Mouse (Mus musculus): Measurements from ENCODE around the gene Pepd.

Gene Pepd

GRCm38 (mm10) chr7:34930263-34930757 lies 18.1 kb downstream of the Pepd start:
- DNase-seq (ENCODE audit: low spot score in 2 of 2): peak in 1 of 2 experiments; percentile 21

- no peak for DNase-seq (ENCODE audit: low spot score in 2 of 2)
Observed at GRCm38 (mm10) chr7:34932631-34933030, 20.5 kb downstream of the Pepd start.

- no peak for DNase-seq (ENCODE audit: low spot score in 2 of 2)
Observed at GRCm38 (mm10) chr7:34933142-34933541, 21.0 kb downstream of the Pepd start.

- DNase-seq (ENCODE audit: low spot score in 2 of 2): no peak
Observed at GRCm38 (mm10) chr7:34936347-34936746, 24.2 kb downstream of the Pepd start.

- DNase-seq (ENCODE audit: low spot score in 2 of 2): no peak
Observed at GRCm38 (mm10) chr7:34938636-34939261, 26.6 kb downstream of the Pepd start.

GRCm38 (mm10) chr7:34939262-34939951 lies 27.2 kb downstream of the Pepd start:
- DNase-seq (ENCODE audit: low spot score in 2 of 2): peak; percentile 51 to 61

GRCm38 (mm10) chr7:34939952-34940312 lies 27.8 kb downstream of the Pepd start:
- DNase-seq (ENCODE audit: low spot score in 2 of 2): no peak

- no peak for DNase-seq (ENCODE audit: low spot score in 2 of 2)
Observed at GRCm38 (mm10) chr7:34943581-34944123, 31.5 kb downstream of the Pepd start.

GRCm38 (mm10) chr7:34946269-34946925 lies 34.2 kb downstream of the Pepd start:
- DNase-seq (ENCODE audit: low spot score in 2 of 2): no peak

- DNase-seq (ENCODE audit: low spot score in 2 of 2): no peak
Observed at GRCm38 (mm10) chr7:34954548-34954947, 42.4 kb downstream of the Pepd start.

- no peak for DNase-seq (ENCODE audit: low spot score in 2 of 2)
Observed at GRCm38 (mm10) chr7:34955295-34955694, 43.1 kb downstream of the Pepd start.

- DNase-seq (ENCODE audit: low spot score in 2 of 2): no peak
Observed at GRCm38 (mm10) chr7:34957138-34957537, 45.0 kb downstream of the Pepd start.

- peak; percentile 13 to 38 for DNase-seq (ENCODE audit: low spot score in 2 of 2)
Observed at GRCm38 (mm10) chr7:34963889-34964645, 51.9 kb downstream of the Pepd start.

GRCm38 (mm10) chr7:34967362-34967761 lies 55.2 kb downstream of the Pepd start:
- no peak for DNase-seq (ENCODE audit: low spot score in 2 of 2)

GRCm38 (mm10) chr7:34968749-34969433 lies 56.7 kb downstream of the Pepd start:
- DNase-seq (ENCODE audit: low spot score in 2 of 2): no peak

GRCm38 (mm10) chr7:34971826-34972225 lies 59.6 kb downstream of the Pepd start:
- DNase-seq (ENCODE audit: low spot score in 2 of 2): no peak

GRCm38 (mm10) chr7:34972990-34973440 lies 60.8 kb downstream of the Pepd start:
- DNase-seq (ENCODE audit: low spot score in 2 of 2): no peak

- no peak for DNase-seq (ENCODE audit: low spot score in 2 of 2)
Observed at GRCm38 (mm10) chr7:34973877-34974276, 61.7 kb downstream of the Pepd start.

- no peak for DNase-seq (ENCODE audit: low spot score in 2 of 2)
Observed at GRCm38 (mm10) chr7:34975913-34976312, 63.7 kb downstream of the Pepd start.

- no peak for DNase-seq (ENCODE audit: low spot score in 2 of 2)
Observed at GRCm38 (mm10) chr7:34977403-34977802, 65.2 kb downstream of the Pepd start.

- DNase-seq (ENCODE audit: low spot score in 2 of 2): no peak
Observed at GRCm38 (mm10) chr7:34981803-34982202, 69.6 kb downstream of the Pepd start.
